Mouse (Mus musculus) ES-E14 (cell line): Measurements from ENCODE around the gene Cuedc1.

Experiments
- CHD2 ChIP-seq: IDR thresholded peaks from 2 replicates; pipeline ENCODE4 v1.6.1; 2014; ENCODE audit warnings: mild to moderate bottlenecking, low read depth, low read length, inconsistent platforms
- HCFC1 ChIP-seq: IDR thresholded peaks from 2 replicates; pipeline ENCODE4 v1.6.1; 2012; ENCODE audit warnings: low read length, inconsistent platforms, borderline replicate concordance; ENCODE audit not compliant: insufficient read depth
- ZNF384 ChIP-seq: IDR thresholded peaks from 2 replicates; pipeline ENCODE4 v1.6.1; 2012; ENCODE audit warnings: low read depth, low read length, inconsistent platforms

- TF ChIP-seq HCFC1: no peak
- TF ChIP-seq ZNF384: no peak
- TF ChIP-seq CHD2: no peak
These were observed 45.2 kb upstream of the Cuedc1 start for GRCm38 (mm10) chr11:88052638-88053037.
